Mouse (Mus musculus) liver, embryonic 13.5 days (tissue): Measurements from ENCODE around the gene Slc22a3. TPM values are rescaled to one million over a fixed set of nuclear protein-coding genes. Genes with fewer than 3 reads are reported as not detected.

Experiments used
- ATAC-seq: fragments of 200-750 bp; cut with Nextera tagmentation; 2 replicates; pipeline ENCODE4 v1.8.0; 2017; ENCODE audit warnings: low read depth, mild to moderate bottlenecking, moderate number of reproducible peaks, moderate library complexity
- DNase-seq: peaks from one replicate; pipeline ENCODE4 v3.0.0; 2022
- H3K27ac ChIP-seq: fragments of 300-500 bp; sonication (generic); 2 replicates; pipeline ENCODE4 v1.5.1; 2015; ENCODE audit warnings: moderate library complexity, mild to moderate bottlenecking, inconsistent platforms
- H3K27me3 ChIP-seq: fragments of 300-500 bp; sonication (generic); 2 replicates; pipeline ENCODE4 v1.6.1; 2015; ENCODE audit warnings: mild to moderate bottlenecking, inconsistent platforms
- H3K36me3 ChIP-seq: fragments of 300-500 bp; sonication (generic); 2 replicates; pipeline ENCODE4 v1.6.1; 2015; ENCODE audit warnings: mild to moderate bottlenecking, inconsistent platforms
- H3K4me1 ChIP-seq: fragments of 300-500 bp; sonication (generic); replicated peaks from 2 replicates; pipeline ENCODE4 v1.6.1; 2015; ENCODE audit warnings: inconsistent platforms
- H3K4me2 ChIP-seq: fragments of 300-500 bp; sonication (generic); 2 replicates; pipeline ENCODE4 v1.6.1; 2015; ENCODE audit warnings: inconsistent platforms, mild to moderate bottlenecking, moderate library complexity
- H3K4me3 ChIP-seq: fragments of 300-500 bp; sonication (generic); replicated peaks from 2 replicates; pipeline ENCODE4 v1.5.1; 2015; ENCODE audit warnings: mild to moderate bottlenecking, inconsistent platforms
- H3K9ac ChIP-seq: fragments of 300-500 bp; sonication (generic); 2 replicates; pipeline ENCODE4 v1.6.1; 2015; ENCODE audit warnings: mild to moderate bottlenecking, inconsistent platforms
- H3K9me3 ChIP-seq: fragments of 300-500 bp; sonication (generic); replicated peaks from 2 replicates; pipeline ENCODE4 v1.6.1; 2016; ENCODE audit warnings: inconsistent platforms
- WGBS: fragments of 180-500 bp; shearing (Covaris S2); methylation state at CpG from one replicate; pipeline ENCODE4 v1.1.7; 2015; ENCODE audit not compliant: insufficient replicate concordance; 5-methylcytosine and 5-hydroxymethylcytosine counted together
- polyA plus RNA-seq: library from polyadenylated mRNA; unstranded; fragments of >200 nt; fragmentation: Nextera tagmentation; extraction: Ambion mirVana; gene quantifications from 2 replicates; pipeline ENCODE4 v1.2.1, GENCODE M21; 2015

Slc22a3 gene
- polyA plus RNA-seq, 1 experiment from 2014 or later = 1.5 TPM

DNA sequence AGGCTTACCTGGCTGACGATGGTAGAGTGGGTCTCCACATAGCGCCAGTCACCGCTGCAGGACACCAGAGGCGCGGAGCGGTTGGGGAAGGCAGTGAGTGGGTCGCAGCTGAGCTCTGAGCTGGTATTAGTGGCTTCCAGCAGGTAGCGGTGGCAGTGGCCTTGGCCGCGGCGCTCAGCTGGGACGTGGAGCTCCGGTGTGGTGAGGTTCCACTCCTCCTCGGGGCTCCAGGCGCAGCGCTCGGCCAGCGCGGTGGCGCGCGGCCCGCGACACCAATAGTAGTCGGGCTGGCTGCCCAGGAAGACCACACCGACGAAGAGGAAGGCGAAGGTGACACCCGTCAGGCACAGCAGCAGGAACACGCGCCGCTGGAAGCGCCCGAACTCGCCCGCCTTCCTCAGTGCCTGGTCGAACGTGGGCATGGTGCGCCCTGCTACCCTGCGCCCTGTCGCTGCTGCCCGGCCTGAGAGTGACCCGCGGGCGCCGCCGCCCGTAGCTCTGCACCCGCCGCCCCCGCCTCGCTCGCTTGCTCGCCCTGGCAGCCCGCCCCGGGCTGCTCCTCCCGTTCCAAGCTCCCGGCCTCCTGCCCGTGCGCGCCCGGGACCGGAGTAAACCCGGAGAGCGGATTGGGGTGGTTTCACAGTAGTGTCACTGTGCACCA, 471 bp downstream of the Slc22a3 start:
- H3K4me3 ChIP-seq = peak overlapping the region; percentile 51
- ATAC-seq (peak; percentile 15; the same call in 1 of the 2 replicates), DNase-seq (no peak)
- no peak overlapping the region for H3K27ac ChIP-seq
- no peaks in the 10 kb centered on the region for H3K9me3 ChIP-seq
- peaks cover 52% of the 10 kb centered on the region for H3K27me3 ChIP-seq
- whole genome bisulfite sequencing = under 1% methylated on average over 65 of the region's 65 CpGs
- peaks cover 31% of the 10 kb centered on the region for H3K4me1 ChIP-seq
- H3K4me2 ChIP-seq = peak overlapping the region; percentile 68
- peak overlapping the region; percentile 50 for H3K9ac ChIP-seq
- no peaks in the 10 kb centered on the region for H3K36me3 ChIP-seq

DNA sequence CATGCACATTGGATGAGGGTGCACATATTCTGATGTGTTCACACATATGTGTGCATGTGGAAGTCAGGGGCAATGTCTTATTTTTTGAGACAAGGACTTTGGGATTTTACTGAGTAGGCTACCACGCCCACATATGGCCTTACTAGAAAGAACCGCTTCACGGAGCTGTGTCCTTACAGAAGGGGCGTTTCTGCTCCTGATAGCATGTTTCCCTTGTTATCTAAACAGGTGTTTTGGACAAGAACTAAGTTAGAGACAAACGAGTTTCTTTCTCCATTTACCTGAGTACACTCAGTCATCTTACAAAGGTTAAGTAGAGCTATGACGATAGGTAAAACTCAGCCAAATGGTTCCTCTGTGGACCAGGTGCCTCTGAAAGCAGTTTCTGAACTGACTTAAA, 1.8 kb downstream of the Slc22a3 start:
- Histone ChIP-seq H3K9ac (no peak overlapping the region), H3K27ac (no peak overlapping the region), H3K4me1 (peaks cover 26% of the 10 kb centered on the region), H3K9me3 (no peaks in the 10 kb centered on the region), H3K4me3 (0 out of 2 replicates have a peak overlapping the region, but pooled peaks have one; percentile 51), H3K36me3 (no peaks in the 10 kb centered on the region), H3K4me2 (peak overlapping the region; percentile 68), H3K27me3 (peaks cover 52% of the 10 kb centered on the region)
- WGBS = 20% methylated on average over 6 of the region's 6 CpGs
- DNase-seq (no peak), ATAC-seq (no peak)

DNA sequence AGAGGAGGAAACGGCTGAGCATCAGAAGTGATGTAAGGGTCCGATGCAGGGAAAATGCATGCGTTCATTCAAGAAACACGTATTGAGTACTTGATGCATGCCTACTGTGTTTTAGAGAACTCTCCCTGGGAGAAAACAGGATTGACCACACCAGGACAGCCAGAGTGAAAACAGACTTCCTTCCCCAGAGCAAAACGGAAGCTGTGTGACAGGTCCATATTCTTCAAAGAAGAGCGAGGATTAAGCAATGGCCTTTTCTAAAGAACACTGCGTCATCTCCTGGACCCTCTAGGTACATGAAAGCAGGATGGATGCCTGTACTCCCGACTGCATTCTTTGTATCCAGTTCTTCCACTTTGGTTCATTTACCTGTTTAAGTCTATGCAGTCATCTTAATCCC, 8.1 kb downstream of the Slc22a3 start:
- H3K9me3 ChIP-seq = no peaks in the 10 kb centered on the region
- no peaks in the 10 kb centered on the region for H3K36me3 ChIP-seq
- DNase-seq (no peak), ATAC-seq (no peak)
- no peaks in the 10 kb centered on the region; the same call in 1 of the 2 replicates for H3K4me1 ChIP-seq
- H3K4me3 ChIP-seq = no peak overlapping the region
- no peak overlapping the region for H3K4me2 ChIP-seq
- peaks cover 8% of the 10 kb centered on the region; the same call in 1 of the 2 replicates for H3K27me3 ChIP-seq
- 46% methylated on average over 8 of the region's 8 CpGs for WGBS
- H3K9ac ChIP-seq = no peak overlapping the region
- no peak overlapping the region for H3K27ac ChIP-seq

DNA sequence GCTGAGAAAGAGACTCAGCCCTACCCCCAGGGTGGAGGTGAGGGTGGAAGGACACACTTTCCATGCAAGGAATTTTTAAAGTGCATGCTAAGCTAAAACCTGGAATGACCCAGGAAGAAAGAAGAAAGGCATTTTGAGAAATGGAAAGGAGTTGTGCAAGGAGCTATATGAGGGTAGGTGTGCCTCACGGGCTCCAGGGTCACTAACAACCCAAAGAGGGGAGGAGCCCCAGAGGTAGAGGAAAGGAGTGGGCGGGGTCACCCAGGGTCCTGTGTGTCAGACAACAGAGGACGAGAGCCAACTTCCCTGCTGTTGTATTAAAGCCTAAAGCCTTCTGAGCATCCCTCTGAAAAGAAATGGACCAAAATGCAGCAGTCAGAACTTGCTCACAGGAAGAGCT, 11.9 kb downstream of the Slc22a3 start:
- 33% methylated on average over 3 of the region's 3 CpGs for WGBS

DNA sequence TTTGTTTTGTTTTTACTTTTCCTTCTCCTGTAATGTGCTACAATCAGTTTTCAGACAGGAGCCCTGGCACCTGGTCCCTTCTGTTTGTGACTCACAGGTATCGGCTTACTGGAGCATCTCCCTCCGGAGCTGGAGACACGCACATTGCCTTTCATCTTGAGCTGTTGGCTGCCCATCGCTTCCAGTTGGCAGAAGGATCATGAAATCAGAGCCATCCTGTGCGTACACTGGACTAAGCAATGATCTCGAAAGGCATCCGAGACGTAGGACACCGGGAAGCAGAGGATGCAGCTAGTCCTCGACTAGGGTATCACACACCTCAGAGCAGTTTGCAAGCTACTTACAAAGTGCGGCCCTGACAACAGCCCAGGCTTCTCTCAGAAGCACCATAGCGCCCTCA, 15.9 kb downstream of the Slc22a3 start:
- Histone ChIP-seq H3K27ac (no peak overlapping the region), H3K27me3 (no peaks in the 10 kb centered on the region), H3K9ac (no peak overlapping the region), H3K36me3 (no peaks in the 10 kb centered on the region), H3K9me3 (no peaks in the 10 kb centered on the region), H3K4me1 (no peaks in the 10 kb centered on the region; the same call in 1 of the 2 replicates), H3K4me2 (no peak overlapping the region), H3K4me3 (no peak overlapping the region)
- WGBS = 76% methylated on average over 12 of the region's 12 CpGs
- no peak for DNase-seq
- ATAC-seq = no peak

More for the DNA sequence above, 11.9 kb downstream of the Slc22a3 start:
- H3K36me3 ChIP-seq = no peaks in the 10 kb centered on the region
- no peaks in the 10 kb centered on the region for H3K27me3 ChIP-seq
- no peaks in the 10 kb centered on the region; the same call in 1 of the 2 replicates for H3K4me1 ChIP-seq
- H3K27ac ChIP-seq = no peak overlapping the region
- no peak overlapping the region for H3K4me3 ChIP-seq
- H3K9ac ChIP-seq = no peak overlapping the region
- no peak for ATAC-seq
- no peaks in the 10 kb centered on the region for H3K9me3 ChIP-seq
- H3K4me2 ChIP-seq = no peak overlapping the region
- no peak for DNase-seq

DNA sequence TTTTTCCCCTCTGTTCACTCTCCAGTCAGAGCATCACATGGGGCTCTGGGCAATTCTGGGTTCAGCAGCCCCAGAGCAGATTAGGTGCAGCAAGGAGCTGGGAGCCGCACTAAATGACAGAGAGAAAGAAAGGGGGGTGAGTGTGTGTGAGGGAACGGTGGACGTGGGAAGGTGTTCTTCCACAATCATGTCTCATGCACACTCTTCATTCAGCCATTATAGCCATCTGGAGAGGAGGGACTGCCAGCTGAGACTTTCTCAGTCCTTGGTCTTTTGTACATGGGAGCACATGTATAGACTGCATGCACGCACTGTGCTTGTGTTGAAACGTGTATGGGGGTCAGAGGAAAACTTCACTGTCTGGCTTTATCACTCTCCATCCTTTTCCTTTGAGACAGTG, 17.6 kb downstream of the Slc22a3 start:
- Histone ChIP-seq H3K4me1 (no peaks in the 10 kb centered on the region; the same call in 1 of the 2 replicates), H3K36me3 (no peaks in the 10 kb centered on the region), H3K27ac (no peak overlapping the region), H3K9me3 (no peaks in the 10 kb centered on the region), H3K27me3 (no peaks in the 10 kb centered on the region), H3K4me2 (no peak overlapping the region), H3K9ac (no peak overlapping the region), H3K4me3 (no peak overlapping the region)
- ATAC-seq (no peak), DNase-seq (no peak)
- 56% methylated on average over 5 of the region's 5 CpGs for WGBS

DNA sequence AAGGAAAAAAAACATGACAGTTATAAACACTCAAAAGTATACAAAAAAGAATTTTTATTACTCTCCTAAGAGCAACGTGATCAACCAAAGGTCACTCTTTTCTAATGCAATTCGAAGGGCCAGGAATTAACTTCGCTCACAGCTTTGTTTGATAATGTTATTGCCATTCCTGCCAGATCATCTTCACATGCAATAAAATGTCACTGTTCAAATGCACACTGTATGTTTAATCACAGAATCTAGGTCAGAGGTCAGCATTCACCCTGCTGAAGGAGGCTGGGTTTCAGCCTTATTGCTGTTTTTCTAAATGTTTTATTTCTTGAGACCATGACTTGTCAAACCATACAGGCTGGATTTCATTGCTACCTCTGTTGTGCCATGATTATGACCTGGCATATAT, 21.8 kb downstream of the Slc22a3 start:
- ATAC-seq = no peak
- Histone ChIP-seq H3K4me3 (no peak overlapping the region), H3K27me3 (no peaks in the 10 kb centered on the region), H3K9ac (no peak overlapping the region), H3K27ac (no peak overlapping the region), H3K4me2 (no peak overlapping the region), H3K4me1 (no peaks in the 10 kb centered on the region), H3K36me3 (no peaks in the 10 kb centered on the region), H3K9me3 (no peaks in the 10 kb centered on the region)
- no peak for DNase-seq
- 66% methylated on average over 3 of the region's 3 CpGs for WGBS

DNA sequence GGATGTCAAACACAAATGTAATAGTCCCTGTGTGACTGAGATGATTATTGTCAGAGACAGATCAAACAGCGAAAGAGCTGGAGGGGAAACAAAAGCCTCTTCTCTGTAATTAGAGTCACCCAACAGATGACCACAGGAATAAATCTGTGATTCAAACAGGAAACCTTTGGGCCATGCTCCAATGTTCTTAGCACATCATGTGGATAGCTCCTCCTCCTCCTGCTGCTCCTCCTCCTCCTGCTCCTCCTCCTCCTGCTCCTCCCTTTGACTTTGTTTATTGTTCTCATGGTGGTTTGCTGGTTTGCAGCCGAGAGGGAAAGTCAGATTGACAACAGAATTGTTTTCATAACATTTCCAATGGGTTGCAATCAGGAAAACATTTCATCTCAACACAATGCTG, 28.1 kb downstream of the Slc22a3 start:
- WGBS = 45% methylated on average over 2 of the region's 2 CpGs
- Histone ChIP-seq H3K4me2 (no peak overlapping the region), H3K4me1 (no peaks in the 10 kb centered on the region), H3K4me3 (no peak overlapping the region), H3K36me3 (no peaks in the 10 kb centered on the region), H3K27ac (no peak overlapping the region), H3K9me3 (no peaks in the 10 kb centered on the region), H3K9ac (no peak overlapping the region), H3K27me3 (no peaks in the 10 kb centered on the region)
- DNase-seq = no peak
- ATAC-seq = no peak

DNA sequence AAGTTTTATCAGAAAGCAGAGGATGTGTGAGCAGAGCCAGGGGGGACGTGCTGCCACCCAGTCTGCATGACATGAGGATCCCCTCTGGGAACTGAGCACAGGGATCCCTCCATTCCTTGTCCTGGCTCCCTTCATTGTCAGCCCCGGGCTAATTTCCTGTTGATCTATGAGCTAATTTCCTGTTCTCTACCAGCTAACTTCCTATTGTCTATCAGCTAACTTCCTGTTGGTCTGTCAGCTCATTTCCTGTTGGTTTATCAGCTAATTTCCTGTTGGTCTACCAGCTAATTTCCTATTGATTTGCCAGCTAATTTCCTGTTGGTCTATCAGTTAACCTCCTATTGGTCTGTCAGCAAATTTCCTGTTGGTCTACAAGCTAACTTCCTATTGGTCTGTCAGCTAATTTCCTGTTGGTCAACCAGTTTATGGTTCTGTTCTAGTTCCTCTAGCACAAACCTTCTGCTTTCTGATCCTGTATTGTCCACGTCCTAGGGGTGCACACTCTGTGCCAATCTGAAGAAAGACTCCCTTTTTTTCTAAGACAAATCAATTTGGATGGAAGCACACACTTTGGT, 32.9 kb downstream of the Slc22a3 start:
- no peak overlapping the region for H3K9ac ChIP-seq
- no peaks in the 10 kb centered on the region for H3K36me3 ChIP-seq
- H3K4me2 ChIP-seq = no peak overlapping the region
- DNase-seq = no peak
- H3K4me1 ChIP-seq = no peaks in the 10 kb centered on the region
- H3K9me3 ChIP-seq = no peaks in the 10 kb centered on the region
- 24% methylated on average over 3 of the region's 3 CpGs for WGBS
- H3K27me3 ChIP-seq = no peaks in the 10 kb centered on the region
- no peak for ATAC-seq
- H3K4me3 ChIP-seq = no peak overlapping the region
- H3K27ac ChIP-seq = no peak overlapping the region

DNA sequence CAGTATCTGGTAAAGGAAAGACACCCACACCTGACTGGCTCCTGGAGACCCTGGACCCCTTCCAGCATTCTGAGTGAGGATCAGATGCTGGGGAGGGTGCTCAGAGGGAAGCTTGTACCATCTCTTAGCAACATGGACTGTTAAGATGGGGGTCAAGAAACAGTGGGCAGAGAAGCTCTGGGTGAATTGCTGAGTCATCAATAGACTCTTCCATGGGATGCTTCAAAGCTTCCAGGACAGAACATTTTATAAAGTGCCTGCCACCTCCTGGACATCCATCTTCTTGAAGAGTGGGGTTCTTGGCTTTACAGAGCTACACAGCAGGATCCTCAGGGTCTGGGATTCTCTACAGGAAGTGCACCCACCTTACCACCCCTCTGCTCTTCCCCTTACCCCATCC, 35.0 kb downstream of the Slc22a3 start:
- H3K4me1 ChIP-seq = no peaks in the 10 kb centered on the region; the same call in 1 of the 2 replicates
- H3K27me3 ChIP-seq = no peaks in the 10 kb centered on the region
- H3K4me2 ChIP-seq = no peak overlapping the region
- no peaks in the 10 kb centered on the region for H3K36me3 ChIP-seq
- DNase-seq (no peak), ATAC-seq (no peak)
- no peak overlapping the region for H3K27ac ChIP-seq
- H3K9me3 ChIP-seq = no peaks in the 10 kb centered on the region
- no peak overlapping the region for H3K9ac ChIP-seq
- H3K4me3 ChIP-seq = no peak overlapping the region

DNA sequence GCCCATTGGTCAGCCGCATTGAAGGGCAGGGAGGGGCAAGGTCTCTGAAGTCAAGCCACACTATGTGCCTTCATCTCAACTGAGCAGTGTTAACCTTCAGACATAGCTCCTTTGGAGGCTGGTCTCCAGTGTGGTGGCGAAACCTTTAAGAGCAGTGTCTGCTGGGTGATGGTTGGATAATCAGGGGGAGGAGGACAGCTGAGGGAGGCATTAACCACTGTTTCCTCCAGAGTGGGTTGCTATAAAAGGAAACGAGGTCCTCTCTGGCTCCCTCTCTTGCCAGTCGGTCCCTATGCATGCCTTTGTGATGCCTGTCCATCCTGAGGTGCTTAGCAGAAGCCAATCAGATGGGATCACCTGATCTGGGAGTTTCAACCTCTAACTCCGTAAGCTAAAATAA, 38.8 kb downstream of the Slc22a3 start:
- H3K36me3 ChIP-seq = no peaks in the 10 kb centered on the region
- no peaks in the 10 kb centered on the region; the same call in 1 of the 2 replicates for H3K4me1 ChIP-seq
- ATAC-seq = no peak
- H3K9me3 ChIP-seq = no peaks in the 10 kb centered on the region
- DNase-seq = no peak
- no peak overlapping the region for H3K9ac ChIP-seq
- no peak overlapping the region for H3K4me3 ChIP-seq
- H3K27ac ChIP-seq = no peak overlapping the region
- H3K27me3 ChIP-seq = no peaks in the 10 kb centered on the region
- H3K4me2 ChIP-seq = no peak overlapping the region
- WGBS = 49% methylated on average over 5 of the region's 5 CpGs

DNA sequence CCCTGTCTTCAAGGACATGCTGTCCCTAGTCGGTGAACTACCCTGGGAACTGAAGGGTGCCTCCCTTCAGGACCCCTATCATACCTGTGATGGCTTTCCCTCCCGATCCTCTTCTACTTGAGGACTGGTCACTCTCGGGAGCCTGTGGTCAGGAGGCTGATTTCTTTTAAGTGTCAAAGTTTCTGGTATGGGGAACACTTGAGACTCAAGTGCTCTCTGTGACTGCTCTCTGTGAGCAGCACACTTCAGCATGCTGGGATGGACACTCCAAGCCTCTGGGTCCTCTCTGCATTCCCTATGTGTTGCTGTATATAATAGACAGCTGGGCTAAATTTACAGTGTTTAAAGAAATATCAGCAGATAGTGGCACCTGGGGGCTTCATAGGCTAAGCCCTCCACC, 39.9 kb downstream of the Slc22a3 start:
- Histone ChIP-seq H3K4me2 (no peak overlapping the region), H3K36me3 (no peaks in the 10 kb centered on the region), H3K4me1 (no peaks in the 10 kb centered on the region; the same call in 1 of the 2 replicates), H3K27me3 (no peaks in the 10 kb centered on the region), H3K27ac (no peak overlapping the region), H3K4me3 (no peak overlapping the region), H3K9me3 (no peaks in the 10 kb centered on the region), H3K9ac (no peak overlapping the region)
- WGBS = 59% methylated on average over 3 of the region's 3 CpGs
- ATAC-seq (no peak), DNase-seq (no peak)
